Mouse (Mus musculus) yolk sac, embryonic 10.5 days (tissue): ENCODE results near the gene Kcnip4.

Experiments used
- DNase-seq: peaks from one replicate; pipeline ENCODE4 v3.0.0-alpha.2; 2017; ENCODE audit warnings: low spot score

Gene Kcnip4

DNA sequence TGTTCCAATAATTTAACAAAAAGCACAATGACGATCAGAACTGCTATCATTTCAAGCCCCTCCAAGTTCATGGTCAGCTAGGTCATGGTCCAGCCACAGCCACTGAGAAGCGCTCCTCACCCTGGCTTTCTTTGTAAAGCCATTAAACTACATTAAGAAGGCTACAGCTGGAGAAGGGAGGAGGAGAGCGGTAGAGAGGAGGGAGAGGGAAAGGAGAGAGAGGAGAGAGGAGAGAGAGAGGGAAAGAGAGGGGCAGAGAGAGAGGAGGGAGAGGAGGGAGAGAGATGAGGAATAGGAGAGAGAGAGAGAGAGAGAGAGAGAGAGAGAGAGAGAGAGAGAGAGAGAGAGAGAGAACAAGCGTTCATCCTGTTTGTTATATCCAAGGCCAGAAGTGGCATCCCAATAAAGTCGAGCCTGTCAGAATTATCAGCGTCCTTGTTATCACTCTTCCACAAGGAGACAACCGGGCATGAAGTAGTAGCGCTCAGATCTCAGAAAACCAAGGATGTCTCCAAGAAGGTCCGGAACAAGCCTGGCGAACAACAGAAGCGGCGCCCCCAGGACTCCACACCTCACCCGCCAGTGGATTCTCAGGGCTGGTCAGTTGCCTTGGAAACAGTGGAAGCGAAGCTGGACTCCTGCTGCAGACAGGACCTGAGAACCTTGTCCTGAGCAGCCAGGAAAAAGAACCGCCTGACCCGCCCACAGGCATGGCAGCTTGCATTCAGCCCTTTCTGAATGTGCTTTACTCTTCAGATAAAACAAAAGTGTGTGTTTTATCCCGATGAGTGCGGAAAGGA, 635.1 kb downstream of the Kcnip4 start:
- peak; percentile 6 for DNase-seq

DNA sequence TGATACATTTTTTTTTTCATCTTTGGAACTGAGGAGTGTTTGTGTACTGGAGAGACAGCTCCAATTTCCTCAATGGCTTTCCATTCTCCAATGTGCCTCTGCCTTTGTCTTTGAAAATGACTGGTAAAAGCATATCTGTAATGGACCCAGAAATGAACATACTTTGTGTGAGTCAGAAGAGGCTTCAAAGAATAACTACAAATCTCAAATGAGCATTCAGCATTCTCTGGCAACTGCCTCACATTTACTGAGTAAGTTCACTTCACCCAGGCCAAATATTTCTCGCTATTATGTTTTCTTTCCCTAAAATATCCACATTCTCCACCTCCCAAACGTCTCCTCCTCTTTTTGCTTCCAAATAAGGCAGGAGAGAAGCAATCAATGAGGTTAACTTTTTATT, 646.6 kb downstream of the Kcnip4 start:
- no peak for DNase-seq

- no peak for DNase-seq
These were observed 660.3 kb downstream of the Kcnip4 start for GRCm38 (mm10) chr5:48864268-48864967.

DNA sequence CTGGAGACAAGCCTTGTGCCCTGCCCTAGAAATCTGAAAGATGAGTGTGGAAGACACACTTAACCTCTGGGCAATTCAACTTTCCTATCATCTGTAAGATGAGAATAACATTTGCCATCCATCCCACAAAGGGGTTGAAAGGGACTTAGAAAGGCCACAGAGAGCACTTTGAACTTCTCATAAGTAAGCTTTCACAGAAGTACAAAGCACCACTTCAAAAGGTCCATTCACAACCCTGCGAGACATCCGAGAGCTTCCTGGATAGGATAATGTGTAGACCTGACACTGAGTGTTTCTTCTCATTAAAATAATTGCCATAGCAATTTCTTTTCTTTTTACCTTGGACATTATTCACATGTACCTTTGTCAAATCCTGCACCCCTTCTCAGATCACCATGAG, 683.7 kb downstream of the Kcnip4 start:
- DNase-seq, result no peak

DNA sequence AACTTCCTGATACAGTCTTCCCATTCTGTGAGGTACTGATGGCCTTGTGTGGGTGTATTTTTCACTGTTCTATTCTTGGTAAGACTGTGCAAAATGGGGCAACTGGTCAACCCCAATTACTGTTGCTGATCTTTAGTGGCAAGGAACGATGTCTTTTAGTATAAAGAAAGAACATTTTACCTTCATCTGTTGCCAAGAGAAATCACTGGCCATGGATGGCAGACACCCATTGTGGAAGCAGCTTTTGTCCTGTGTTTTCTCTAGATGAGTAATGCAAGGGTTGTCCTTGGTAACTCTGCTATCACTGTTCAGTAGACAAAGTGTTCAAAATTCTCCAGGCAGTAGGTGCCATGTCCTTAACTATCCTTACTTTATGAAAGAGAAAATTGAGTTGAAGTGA, 729.2 kb downstream of the Kcnip4 start:
- no peak for DNase-seq

- DNase-seq, result no peak
These were observed 745.3 kb downstream of the Kcnip4 start for GRCm38 (mm10) chr5:48779376-48779775.

DNA sequence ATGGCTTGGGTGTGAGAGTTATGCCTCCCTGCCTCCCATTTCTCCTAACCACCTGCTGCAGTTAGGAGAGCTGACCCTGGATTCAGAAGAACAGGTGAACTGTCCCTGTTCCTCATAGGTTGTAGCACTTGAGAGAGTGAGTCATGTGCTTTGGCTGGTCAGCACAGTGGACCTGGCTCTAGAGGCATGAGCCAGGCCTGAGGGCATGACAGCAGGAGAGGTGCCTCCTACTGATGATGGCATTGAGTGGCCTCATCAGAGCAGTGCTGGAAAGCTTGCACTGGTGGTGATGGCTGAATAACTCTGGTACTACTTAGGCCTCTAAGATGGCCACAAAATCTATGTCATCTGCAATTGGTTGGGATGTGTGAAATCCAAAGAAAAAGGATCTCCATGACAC, 776.1 kb downstream of the Kcnip4 start:
- no peak for DNase-seq

DNA sequence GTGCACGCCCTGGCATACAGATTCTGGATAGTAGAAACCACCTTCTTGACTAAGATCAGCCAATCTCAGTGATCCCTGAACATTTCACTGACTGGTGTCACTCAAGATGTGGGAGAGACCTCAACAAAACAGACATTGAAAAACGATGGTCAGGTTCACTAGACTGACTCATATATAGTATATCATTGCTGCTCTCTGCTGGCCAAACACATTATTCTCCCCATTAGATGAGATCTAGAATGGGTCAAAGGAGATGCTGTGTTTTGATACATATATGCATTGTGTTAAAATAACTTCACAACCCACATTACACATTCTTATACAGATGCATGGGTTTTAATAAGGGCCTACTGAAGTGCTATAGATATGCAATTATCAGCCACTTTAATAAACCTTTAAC, 787.1 kb downstream of the Kcnip4 start:
- no peak for DNase-seq

- DNase-seq, result no peak
These were observed 806.5 kb downstream of the Kcnip4 start for GRCm38 (mm10) chr5:48718166-48718565.

GRCm38 (mm10) chr5:48705997-48706396, 818.7 kb downstream of the Kcnip4 start:
- no peak for DNase-seq

DNA sequence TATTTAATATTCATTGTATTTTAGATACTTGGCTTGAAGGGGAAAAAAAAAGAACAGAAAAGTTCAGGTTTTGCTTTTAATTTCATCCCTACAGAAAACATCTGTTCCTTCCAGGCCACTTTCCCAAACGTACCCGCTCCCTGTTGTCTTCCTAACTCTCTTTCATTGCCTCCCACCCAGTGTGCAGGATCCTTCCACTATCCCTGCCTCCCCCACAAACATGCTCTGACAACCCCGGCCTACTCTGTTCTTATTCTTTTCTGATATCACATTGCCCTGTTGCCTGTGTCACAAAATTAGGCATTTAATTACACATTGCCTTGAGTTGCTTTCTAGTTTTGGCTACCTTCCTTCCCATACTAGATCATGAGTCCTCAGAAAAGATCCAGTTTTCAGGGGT, 837.6 kb downstream of the Kcnip4 start:
- no peak for DNase-seq

GRCm38 (mm10) chr5:48679733-48680595, 844.7 kb downstream of the Kcnip4 start:
- no peak for DNase-seq

DNA sequence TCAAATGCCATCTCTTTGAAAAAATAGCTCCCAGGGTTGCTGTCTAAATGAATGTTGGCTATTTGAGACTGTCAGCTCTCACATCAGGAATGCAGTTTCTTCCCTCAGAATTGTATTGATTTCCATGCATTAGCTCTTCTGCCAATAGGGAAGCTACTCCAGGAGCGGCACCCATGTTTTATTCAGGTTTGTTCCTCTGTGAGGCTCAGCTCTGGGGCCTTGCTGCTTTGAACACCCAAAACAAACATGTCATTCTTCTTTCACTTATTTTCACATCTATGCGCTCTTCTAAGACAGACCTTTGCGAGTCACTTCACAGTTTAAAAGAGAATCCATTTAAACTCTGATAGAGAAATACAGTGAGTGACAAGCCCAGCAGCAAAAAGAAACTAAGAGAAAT, 862.2 kb downstream of the Kcnip4 start:
- DNase-seq, result no peak

- no peak for DNase-seq
These were observed 864.7 kb downstream of the Kcnip4 start for GRCm38 (mm10) chr5:48659975-48660374.

DNA sequence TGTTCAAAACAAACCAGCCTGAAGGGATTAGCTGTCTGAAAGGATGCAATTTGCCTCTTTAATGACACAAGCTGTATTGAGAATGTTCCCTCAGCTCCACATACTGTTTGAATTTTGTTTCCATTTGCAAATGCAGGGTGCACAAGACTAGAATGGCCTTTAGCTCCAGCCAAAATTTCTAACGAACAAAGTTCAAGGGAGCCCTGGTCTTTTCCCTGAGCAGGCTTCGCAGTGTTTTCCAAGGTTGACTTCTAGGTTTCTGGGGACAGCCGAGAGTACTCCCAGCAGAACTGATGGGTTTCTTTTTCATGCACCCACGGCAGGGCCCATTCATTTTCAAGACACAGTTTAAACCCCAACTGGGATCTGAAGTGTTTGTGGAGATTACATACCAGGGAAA, 874.2 kb downstream of the Kcnip4 start:
- no peak for DNase-seq

- no peak for DNase-seq
These were observed 888.0 kb downstream of the Kcnip4 start for GRCm38 (mm10) chr5:48636675-48637074.

GRCm38 (mm10) chr5:48633631-48634030, 891.1 kb downstream of the Kcnip4 start:
- no peak for DNase-seq

DNA sequence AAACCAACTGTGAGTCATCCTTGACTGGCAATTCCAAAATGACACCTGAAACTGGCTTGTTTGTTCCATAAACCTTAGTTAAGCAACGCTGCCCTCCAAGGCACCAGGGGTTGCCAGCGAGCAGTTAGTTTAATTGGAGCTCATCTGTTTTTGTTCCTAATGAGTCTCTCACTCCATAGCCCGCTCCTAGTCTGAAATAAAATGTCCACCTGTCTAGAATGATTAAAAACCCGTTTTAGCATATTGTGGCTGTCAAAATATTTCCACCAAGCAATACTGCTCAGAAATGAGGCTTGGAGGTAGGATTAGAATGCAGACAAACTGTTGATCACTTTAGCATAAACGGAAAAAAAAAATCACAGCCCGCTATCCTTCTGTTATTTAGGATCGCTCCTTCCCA, 901.3 kb downstream of the Kcnip4 start:
- no peak for DNase-seq

DNA sequence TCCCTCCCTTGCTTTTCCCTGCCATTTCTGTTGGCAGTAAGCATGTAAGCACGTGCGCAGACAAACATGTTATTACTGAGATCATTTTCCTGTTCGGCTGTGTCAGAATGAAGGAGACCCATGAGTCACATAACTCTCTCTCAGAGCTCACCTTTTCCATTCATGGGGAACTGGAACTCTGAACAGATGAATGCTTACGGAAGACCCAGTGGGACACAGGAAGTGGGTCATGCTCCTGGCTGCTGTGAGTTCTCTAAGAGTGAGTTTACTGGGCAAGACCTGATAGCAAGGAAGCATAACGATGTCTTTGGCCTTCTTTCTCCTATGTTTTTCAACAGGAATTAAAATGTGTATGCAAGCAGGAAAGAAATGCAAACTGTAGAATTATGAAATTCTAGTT, 917.8 kb downstream of the Kcnip4 start:
- DNase-seq, result no peak

DNA sequence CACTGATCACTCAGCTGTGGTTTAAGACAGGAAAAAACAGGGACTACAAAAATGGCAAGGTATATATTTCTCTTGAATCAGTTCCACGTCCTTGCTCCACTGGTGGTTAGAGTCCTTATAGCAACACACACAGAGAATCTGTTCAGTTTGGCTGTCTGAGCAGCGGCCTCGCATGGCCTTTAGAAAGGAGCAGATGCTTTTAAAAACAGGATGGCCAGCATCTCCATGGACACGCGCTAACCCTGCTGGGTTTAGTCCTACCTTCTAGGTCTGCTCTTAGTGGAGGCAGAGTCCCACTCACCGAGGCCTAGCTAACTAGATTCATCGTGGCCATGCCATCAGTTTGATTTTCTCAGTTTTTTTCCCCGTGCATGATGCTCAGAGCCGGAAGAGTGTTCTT, 918.4 kb downstream of the Kcnip4 start:
- no peak for DNase-seq

- DNase-seq, result no peak
These were observed 925.1 kb downstream of the Kcnip4 start for GRCm38 (mm10) chr5:48599481-48600040.

DNA sequence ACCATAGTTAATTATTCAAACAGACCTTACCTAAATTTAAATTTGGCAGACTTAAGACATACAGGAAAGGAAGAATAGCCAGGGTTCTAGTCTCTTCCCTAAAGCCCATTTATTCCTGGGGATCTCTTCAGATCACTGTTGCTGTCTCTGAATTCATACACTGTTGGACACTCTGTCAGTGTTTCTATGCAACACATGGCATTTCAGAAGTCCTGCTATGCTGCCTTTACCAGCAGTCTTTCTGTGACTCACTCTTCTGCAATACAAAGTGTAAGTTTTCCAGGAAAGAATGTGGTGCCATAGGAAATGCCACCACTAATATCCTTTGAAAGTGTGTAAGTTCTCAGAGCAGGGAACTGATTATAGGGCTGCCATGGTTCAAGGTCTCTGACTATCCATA, 936.7 kb downstream of the Kcnip4 start:
- DNase-seq, result no peak
